Mouse (Mus musculus) adrenal gland, adult (tissue): ENCODE measurements around the gene Tnfaip1.
A peak's percentile ranks its signal among the peaks of the same experiment; 100 is the strongest.
"Not testable (repeated sequence)": the region's sequence is repeated elsewhere in the genome, so short reads cannot be mapped to it uniquely, and the experiment has no call there.

Experiments used
- DNase-seq, 2 experiments: peaks; one replicate each; pipeline ENCODE4 v3.0.0; 2022 to 2023; ENCODE audit warnings: low spot score in 1 of 2; ENCODE audit not compliant: inconsistent age in 2 of 2

Tnfaip1 gene

DNA sequence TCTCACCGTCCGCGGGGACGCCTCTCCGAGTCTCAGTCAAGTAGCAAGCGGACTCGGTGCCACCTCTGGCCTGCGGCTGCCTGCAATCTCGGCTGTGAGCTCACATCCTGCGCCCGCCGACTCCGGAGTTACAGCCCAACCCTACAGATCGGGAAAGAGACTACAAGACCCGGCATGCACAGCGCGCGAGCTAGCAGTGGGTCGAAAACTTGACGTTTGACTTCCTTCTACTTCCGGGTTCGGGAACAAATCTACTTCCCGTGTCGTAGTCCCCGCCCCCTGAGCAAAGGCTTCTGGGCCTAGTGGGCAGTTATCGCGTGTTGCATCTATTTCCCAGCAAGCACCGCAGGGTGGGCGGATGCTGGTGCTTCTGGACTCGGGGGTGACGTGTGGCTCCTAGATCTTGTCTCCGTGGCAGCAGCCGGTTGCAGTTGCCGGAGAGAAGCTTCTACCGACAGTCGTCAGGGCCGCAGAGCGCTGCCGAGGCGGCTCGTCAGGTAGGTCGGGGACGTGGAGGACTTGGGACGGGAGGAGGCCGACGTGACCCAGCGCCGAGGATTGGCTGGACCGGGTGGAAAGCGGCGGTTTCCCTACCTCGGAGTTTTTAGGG lies at the start of gene Tnfaip1, which contains the start of gene Ift20:
Gene Tnfaip1 (minus strand): TSS at position 253 of the 610 bp plus-strand sequence.
Gene Ift20 (plus strand): TSS at position 282 of the 610 bp plus-strand sequence.
- peak; percentile 99 for DNase-seq

DNA sequence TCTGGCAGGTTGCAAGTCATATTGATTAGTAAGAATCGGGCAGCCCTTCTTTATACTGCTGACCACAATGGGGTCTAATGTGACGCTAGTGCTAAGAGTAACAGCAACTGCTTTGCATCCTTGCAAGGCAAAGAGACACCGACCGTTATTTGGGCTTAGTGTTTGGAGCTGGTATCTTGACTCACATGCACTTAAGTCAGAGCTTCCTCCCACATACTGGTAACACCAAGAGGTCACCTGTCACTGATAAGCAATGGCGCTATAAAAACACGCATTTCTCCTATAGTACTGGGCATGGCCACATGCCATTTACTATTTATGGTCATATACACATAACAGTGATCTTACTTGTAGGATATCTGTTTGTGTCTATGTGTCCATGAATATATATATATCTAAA lies 46.7 kb upstream of the Tnfaip1 start:
- no peak for DNase-seq

DNA sequence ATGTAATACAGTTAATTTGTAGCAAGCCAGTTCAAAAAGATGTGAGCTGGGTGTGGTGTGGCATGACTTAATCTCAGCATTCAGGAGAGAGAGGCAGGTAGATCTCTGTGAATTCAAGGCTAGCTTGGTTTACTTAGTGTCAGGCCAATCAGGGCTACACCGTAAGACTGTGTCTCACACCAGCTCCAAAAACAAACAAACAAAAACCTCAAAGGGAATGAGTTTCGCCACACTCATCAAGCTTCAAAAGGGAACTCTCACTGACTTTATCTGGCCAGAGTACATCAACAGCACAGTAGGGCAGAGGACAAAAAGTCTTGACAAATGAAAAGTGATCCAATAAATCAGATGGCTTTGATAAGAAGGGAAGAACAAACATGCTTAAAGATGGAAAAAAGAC lies 38.8 kb upstream of the Tnfaip1 start:
- DNase-seq, result no peak

DNA sequence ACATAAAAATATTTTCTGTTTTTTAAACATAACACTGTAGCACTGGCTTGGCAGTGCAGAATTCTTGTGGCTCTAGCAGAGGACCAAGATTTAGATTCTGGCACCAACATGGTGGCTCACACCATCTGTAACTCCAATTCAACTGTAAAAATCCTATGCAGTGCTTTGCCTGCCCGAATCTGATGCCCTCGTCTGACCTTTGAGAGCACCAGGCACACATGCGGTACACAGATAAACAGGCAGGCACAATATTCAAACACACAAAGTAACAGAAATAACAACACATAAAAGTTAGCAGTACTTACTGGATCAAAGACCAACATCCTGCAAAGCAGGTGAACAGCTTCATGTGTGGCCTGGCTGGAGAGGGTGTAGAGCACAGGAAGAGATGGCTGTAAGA lies 38.4 kb upstream of the Tnfaip1 start:
- DNase-seq, result no peak

DNA sequence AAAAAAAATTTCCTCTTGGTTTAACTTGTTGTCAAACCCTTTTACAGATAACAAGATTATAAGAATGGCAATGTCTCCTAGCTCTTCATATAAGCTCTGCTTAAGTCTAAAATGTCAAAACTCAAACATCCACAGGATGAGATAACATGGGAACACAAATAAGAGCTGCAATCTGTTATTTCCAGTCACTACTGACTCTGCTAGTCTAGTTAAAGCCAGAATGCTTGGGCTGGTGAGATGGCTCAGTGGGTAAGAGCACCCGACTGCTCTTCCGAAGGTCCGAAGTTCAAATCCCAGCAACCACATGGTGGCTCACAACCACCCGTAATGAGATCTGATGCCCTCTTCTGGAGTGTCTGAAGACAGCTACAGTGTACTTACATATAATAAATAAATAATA lies 37.9 kb upstream of the Tnfaip1 start:
- not testable (repeated sequence) for DNase-seq

DNA sequence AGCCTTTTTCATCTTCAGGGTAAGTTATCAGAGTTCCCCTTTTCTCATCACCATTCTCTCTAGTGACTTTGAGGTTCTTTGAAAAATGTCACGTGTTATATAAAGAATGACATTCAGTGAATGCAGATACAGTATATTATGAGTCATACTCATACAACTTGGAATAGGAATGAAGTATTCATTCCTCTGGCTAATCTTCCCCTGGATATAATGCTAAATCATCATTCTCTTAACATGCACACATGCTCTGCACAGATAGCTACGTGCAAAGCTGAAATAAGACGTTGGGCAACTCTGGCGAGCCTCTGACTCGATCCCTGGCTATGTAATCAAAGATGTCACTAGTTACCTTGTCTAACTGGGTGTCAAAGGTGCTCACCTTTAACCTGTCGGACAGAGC lies 35.7 kb upstream of the Tnfaip1 start:
- DNase-seq, result no peak

DNA sequence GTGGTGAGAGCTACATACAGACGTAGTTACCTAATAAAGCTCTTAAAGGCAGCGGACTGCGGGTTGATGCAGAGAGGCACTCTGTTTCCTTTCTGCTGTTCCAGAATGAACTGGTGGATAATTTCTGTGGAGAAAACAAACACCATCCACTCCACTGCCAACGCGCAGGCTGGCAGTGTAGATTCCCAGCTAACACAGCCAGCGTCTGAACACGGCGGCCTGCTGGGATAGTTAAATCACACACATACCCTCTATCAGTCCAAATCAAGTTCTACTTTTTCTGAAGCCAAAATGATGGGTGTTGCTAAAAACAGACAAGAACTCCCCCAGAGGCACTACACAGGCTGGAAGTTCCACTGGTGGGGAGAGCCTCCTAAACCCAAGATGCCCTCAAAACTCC lies 35.3 kb upstream of the Tnfaip1 start:
- DNase-seq, result no peak

DNA sequence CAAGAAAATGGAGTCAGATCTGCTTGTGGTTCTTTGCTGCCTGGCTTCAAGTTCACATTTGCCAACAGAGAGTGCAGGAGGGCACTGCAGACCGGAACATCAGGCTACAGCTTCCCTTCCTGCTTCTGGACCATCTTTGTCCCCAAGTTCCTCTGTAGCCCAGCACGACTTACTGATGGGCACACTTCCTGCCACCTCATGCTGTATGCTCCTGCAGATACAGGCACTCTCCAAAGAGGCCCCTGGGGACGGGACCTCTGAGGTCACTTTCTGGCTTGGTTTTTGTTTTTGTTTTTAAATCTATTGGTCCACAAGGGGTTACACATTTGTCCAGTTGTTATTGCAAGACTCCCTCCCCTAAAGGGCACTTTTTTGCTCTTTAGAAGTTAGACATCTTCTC lies 33.7 kb upstream of the Tnfaip1 start:
- DNase-seq, result no peak

DNA sequence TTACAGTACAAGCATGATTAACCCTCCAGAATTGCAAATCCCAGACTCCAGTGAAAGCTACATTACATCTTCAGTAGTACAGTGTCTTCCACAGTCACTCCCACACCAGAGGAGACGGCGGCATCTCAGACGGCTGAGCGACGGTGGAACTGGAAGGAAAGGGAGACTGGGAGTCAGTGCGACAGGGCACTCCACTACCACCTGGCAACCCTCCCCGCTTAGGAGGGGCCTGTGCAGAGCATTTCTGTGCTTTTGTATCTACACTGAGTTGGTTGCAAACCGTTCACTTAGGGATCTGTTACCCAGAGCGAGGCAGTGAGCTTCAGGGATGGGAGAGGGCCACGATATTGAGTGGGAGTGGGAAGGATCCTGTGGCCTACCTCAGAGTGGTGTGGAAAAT lies 32.7 kb upstream of the Tnfaip1 start:
- no peak for DNase-seq

DNA sequence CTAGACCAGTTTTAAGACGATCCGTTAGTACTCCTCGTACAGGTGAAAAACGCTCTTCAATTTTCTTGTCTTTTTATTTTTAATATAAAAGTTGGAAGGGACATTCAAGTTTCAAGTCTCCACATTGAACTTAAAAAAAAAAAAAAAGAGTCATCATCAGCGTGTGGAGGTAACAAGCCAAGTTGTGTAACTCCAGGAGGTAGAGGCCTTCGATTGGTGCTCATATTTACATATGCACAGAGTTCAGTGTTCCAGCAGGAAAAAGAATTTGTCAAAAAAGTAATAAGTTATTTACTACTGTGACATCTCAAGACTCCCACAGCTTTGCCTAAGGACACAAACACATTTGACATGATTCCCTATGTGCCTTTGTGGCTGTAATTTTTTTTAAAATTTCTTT lies 31.5 kb upstream of the Tnfaip1 start:
- DNase-seq, result no peak

DNA sequence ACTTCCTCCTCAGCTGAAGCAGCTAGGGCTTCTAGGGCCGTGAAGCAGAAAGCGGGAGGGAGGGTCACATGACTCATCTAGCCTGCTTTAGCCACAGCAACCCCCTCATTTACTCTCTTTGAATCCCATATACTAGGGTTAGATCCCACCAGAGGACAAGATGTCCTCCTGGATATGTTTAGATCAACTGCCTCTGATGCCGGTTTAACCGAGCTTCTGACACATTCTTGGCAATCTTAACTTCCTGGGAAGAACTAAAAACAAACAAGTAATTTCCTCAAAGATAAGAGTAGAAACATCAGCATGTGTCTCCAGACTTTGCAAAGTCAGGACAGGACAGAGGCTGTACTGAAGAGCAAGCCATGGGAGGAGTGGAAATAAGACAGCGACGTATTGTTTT lies 30.6 kb upstream of the Tnfaip1 start:
- peak; percentile 45 to 76 for DNase-seq

DNA sequence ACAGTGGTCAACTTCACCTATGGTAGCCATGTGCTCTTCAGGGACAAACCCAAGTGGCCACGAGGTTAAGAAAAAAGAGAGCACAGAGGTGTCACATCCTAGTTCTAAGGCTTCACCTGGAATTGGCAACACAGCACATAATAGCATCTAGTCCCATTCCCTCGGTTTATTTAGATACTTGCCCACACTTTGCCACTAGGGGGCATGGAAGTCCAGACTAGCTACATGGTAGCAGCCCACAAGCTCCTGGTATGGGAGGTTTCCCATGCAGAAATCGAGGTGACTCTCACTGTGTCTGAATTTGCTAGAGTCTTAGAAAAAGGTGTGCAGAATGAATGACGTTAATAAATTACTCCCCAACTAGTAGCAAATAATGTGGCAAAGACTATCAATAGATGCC lies 24.3 kb upstream of the Tnfaip1 start:
- DNase-seq, result peak; percentile 69 to 91

DNA sequence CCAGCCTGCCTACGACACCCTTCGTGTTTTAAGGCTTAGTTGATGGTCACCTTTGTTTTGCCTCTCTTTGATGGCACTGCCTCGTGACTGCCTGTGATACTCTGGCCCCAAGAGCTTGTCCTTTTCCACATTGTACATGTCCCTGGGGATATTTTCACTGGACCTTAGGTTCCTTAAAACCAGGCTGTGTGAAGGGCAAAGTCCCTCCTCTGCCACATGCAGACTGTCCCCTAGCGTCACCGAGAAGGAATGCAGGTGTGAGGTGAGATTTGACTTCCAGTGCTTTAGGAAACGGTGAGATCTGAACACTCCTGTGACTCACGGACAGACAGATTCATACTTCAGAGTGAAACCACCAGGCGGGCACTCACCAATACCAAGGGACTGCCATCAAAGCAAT lies 21.1 kb upstream of the Tnfaip1 start:
- DNase-seq, result no peak

DNA sequence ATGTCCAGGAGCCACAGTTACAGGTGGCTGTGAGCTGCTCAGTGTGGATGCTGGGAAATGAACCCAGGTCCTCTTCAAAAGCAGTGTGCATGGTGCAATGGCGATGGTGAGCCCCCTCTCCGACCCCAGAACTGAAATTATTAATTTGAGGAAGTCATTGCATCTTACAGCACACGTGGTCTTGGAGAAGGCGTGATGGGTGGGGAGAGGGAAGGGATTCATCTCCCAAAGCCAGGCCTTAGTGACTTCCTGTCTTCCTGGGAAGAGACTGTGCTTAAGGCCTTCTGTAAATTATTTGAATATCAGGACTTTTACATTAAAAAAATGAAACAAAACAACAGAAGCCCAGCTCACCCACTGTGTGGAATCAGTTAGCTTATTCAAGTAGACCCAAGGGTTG lies 19.9 kb upstream of the Tnfaip1 start:
- no peak for DNase-seq

DNA sequence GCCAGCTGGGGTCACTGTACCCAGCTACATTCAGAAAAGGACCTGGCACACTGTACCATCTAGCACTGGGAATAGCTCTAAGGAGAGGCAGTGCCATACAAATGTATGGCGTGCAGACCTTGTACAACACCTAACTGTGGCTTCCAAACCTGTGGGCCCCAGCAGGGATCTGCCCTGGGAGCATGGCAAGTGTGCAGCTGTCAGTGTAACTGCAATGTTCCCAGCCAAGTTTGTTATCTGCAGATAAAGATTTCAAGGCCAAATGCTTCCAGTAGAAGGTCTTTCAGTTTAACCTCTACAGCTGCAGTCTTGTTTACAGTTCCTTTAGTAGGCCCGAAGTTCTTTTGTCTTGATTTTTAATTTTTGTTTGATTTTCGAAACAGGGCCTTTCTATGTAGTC lies 19.5 kb upstream of the Tnfaip1 start:
- DNase-seq, result peak; percentile 69 to 87

DNA sequence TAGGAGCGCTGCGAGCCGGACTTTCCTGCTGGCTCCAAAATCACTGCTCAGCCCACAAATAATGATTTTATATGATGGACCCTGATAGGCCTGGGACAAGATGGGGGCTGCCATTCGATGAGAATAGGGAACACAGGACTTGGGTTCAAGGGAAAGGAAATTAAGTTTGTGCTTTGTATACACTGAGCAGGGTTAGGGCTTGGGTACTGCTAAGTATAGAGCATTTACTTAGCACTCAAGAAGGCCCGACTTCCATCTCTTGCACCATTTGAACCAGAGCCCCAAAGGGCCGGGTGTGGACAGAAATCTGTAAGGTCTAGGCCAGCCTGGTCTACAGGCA lies 14.9 kb upstream of the Tnfaip1 start:
- no peak for DNase-seq

DNA sequence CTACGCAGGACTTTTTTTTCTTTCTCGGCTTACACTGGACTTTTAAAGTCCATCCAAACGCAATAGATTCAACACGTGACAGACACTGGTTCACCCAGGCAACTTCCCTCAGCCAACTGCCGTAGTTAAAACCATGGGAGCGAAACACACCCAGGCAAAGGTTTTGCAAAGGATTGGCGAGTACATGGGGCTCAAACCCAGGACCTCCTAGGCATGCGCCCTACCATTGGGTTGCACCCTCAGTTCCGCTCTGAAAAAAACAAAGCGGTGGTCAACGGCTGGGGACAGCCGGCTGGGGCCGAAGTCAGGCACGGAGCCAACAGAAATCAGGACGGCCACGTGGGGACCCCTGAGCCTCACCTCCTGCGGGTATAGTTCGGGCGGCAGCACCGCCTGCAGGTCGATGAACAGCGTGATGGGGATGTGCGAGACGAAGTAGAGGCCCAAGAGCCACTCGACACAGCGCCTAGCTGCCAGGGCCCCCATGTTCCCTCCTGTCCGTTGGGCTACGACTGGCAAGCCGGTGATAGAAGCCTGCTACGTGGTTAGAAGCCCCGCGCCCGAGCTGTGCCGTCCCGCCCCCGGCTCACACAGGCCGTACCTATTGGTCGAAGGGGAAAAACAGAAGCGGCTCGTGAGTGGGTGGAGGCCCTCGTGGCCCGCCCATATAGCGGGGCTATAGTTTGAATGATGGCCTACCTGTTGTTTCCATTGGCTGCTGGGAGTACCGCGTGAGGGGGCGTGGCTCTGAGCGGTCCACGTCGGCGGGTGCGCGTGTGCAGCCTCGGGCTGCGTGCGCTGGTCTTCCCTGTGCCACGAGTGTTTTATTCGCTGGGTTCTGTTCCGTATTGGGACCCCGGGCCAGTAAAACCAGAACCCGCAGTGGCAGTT lies 14.3 kb upstream of the Tnfaip1 start, which contains the start of gene Tmem97:
Gene Tmem97 (minus strand): TSS at position 610 of the 891 bp plus-strand sequence.
- peak; percentile 97 to 98 for DNase-seq

DNA sequence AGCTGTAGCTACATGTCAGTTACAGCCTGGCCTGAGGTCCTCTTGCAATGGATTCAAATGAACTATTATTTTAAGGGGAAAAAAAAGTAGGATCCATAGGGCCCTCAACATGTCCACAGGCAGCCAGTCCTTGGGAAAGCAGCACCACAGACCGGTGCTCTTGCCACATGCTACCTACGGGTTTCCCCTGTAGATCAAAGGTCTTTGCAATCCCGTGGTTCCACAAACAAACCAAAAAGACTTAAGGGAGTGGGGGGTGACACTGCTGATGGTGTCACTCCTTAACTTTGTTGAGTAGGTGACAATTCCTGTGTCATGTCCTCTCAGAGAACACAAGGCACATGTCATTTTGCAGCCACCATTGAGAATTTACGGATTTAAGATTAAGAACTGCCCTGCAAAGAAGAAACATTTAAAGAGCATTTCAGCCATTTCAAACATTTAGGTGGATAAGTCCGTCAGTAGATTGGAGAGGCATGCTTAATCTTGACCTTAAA lies 13.4 kb upstream of the Tnfaip1 start:
- no peak for DNase-seq

DNA sequence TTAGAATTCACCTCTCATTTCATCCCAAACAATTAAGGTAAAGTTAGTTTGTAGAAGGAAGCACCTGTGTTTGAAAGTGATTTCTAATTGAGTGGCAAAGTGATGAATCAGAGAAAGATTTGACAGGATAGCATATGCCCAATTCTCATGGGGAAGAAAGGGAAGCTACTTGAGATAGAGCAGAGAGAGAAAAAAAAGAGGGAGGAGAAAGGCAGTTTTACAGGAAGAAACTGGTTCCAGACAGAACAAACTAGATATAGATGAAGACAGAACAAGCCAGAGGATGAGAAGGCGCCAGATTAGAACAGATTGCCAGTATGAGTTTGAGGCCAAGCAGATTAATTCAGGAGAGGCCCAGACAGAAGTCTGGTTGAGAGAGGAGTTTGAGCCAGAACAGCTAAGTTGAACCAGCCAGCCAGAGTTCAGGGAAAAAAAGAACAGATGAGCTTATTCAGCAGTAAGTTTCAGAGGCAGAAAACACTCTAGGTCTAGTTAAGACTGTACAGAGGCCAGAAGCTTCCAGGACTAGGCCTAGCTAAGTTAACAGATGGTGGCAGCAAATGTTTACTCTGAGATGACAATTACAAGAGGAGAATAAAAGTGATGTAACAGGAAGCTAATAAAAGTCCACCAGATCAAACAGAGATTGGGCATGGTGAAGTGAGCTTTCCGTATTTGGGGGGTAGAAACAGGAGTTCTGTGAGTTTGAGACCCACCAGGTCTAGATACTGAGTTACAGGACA lies 11.8 kb upstream of the Tnfaip1 start:
- no peak for DNase-seq

DNA sequence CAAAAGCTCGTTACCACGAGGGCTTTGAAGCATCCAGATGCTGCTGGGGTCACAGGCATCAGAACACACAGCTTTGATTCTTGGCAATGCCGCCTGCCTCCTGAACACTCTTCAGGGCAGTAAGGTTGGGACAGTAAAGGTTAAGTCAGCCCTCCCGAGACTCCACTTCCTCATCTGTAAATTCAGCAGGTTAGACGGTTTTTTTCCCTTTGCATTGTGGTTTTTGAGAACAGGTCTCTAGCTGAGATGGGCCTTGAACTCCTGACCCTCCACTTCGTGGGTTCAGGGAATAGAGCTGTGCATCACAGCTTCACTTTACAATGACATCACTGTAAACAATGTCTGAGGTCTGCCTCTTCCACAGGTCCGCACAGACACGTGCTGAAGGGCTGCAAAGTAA lies 9.0 kb upstream of the Tnfaip1 start:
- DNase-seq, result no peak

DNA sequence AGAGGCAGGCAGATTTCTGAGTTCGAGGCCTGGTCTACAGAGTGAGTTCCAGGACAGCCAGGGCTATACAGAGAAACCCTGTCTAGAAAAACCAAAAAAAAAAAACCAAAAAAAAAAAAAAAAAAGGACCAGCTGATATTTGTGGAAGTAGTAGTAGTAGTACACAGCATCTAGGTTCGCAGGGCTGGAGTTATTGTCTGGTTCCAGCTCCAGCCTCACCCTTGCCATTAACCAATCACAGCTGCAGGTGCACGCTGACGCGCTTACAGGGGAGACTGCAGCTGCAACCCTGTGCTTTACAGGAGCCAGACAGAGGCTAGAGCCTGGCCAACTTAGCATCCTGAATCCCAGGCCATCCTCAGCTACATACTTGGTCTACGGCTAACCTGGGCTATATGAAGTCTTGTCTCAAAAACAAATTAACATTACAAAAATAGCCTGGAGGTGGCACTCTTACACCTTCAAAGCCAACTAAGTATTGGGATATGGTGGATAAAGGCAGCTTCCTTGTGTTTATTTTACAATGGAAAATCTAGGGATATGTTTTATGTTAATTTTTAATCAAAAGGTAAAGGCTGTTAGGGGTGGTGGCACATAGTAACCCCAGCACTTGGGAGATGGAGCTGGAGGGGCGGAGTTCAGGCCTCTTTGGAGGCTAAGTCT lies 8.4 kb upstream of the Tnfaip1 start:
- DNase-seq, result no peak
